Mouse (Mus musculus) frontal cortex, postnatal 25 days (tissue): Measurements from ENCODE around the gene Tdp2.

Experiments
- DNase-seq, 2 experiments: peaks; one replicate each; pipeline ENCODE4 v3.0.0; 2022; ENCODE audit warnings: low spot score in 2 of 2

Tdp2 gene

DNA sequence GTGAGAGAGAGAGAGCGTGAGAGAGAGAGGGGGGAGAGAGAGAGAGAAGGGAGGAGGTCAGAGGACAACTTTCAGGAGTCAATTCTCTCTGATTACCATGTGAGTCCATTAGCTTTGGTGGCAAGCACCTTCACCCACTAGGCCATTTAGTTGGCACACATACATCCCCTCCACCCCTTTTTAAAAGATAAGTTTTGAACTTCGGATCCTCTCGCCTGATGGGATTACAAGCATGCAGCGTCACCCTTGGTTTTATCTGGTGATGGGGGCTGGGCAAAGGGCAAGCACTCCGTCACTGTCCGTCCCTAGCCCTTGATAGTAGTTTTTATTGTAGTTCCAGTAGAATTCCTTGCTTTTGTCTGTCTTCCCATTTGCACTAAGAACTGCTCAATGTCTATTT, 48.7 kb downstream of the Tdp2 start:
- DNase-seq = no peak

DNA sequence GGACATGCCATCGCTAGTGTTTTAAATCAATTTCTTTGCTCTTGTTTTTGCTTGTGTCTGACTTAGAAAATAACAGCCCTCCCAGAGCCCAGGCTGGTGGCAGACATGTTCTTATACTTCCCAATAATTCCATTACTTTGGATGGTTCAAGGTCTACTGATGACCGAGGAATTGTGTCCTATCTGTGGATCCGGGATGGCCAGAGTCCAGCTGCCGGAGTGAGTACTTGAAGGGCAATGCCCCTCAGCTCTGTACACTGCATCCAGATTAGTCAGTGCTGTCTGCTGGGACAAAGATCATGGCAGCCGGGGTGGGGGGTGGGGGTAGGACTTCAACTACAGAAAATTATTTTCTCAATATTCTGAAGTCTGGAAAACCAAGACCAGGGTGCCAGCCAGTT, 49.2 kb downstream of the Tdp2 start:
- no peak for DNase-seq

DNA sequence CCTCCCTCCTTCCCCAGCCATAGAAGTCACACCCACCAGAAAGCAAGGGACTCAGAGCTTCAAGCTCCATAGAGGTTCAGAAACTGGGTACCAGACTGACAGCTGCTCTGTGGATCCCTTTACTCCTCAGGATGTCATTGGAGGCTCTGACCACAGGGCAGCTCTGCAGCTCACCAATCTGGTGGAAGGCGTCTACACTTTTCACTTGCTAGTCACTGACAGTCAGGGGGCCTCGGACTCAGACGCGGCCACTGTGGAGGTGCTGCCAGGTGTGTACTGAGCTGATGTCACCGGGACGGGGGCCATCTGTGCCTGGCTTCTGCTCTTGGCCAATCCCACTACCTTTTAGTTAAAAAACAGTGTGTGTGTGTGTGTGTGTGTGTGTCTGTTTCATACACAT, 50.9 kb downstream of the Tdp2 start:
- DNase-seq = no peak

GRCm38 (mm10) chr13:24889554-24889953, 58.1 kb downstream of the Tdp2 start:
- no peak for DNase-seq
